Mouse (Mus musculus) heart, embryonic 16.5 days (tissue): Measurements from ENCODE around the gene Dnah7a. TPM values are rescaled to one million over a fixed set of nuclear protein-coding genes. Genes with fewer than 3 reads are reported as not detected.
"Not testable (repeated sequence)": the region's sequence is repeated elsewhere in the genome, so short reads cannot be mapped to it uniquely, and the experiment has no call there.

Source experiments
- ATAC-seq: fragments of 200-750 bp; cut with Nextera tagmentation; replicated peaks from 2 replicates; pipeline ENCODE4 v1.8.0; 2017; ENCODE audit warnings: moderate number of reproducible peaks; ENCODE audit not compliant: insufficient read depth, low FRiP score; ENCODE audit errors: extremely low read depth
- H3K27ac ChIP-seq: fragments of 300-500 bp; sonication (generic); 2 replicates; pipeline ENCODE4 v1.5.1; 2014; ENCODE audit warnings: mild to moderate bottlenecking, low read length, control low read depth, moderate library complexity
- H3K27me3 ChIP-seq: fragments of 300-500 bp; sonication (generic); 2 replicates; pipeline ENCODE4 v1.6.1; 2014; ENCODE audit warnings: low read length, mixed read lengths; ENCODE audit not compliant: control insufficient read depth, insufficient read depth
- H3K36me3 ChIP-seq: fragments of 300-500 bp; sonication (generic); 2 replicates; pipeline ENCODE4 v1.6.1; 2014; ENCODE audit not compliant: control insufficient read depth, insufficient read depth
- H3K4me1 ChIP-seq: fragments of 300-500 bp; sonication (generic); 2 replicates; pipeline ENCODE4 v1.6.1; 2014; ENCODE audit warnings: low read length, mixed read lengths; ENCODE audit not compliant: control insufficient read depth, insufficient read depth
- H3K4me2 ChIP-seq: fragments of 300-500 bp; sonication (generic); 2 replicates; pipeline ENCODE4 v1.6.1; 2014; ENCODE audit warnings: low read depth, mild to moderate bottlenecking, control low read depth, low read length
- H3K4me3 ChIP-seq: fragments of 300-500 bp; sonication (generic); 2 replicates; pipeline ENCODE4 v1.5.1; 2014; ENCODE audit warnings: mild to moderate bottlenecking, control low read depth, low read length
- H3K9ac ChIP-seq: fragments of 300-500 bp; sonication (generic); 2 replicates; pipeline ENCODE4 v1.6.1; 2014; ENCODE audit warnings: low read length, control low read depth
- H3K9me3 ChIP-seq: fragments of 300-500 bp; sonication (generic); replicated peaks from 2 replicates; pipeline ENCODE4 v1.6.1; 2016; ENCODE audit warnings: low read length; ENCODE audit not compliant: control insufficient read depth
- WGBS: fragments of 180-500 bp; shearing (Covaris S2); extraction: QIAGEN DNeasy Blood & Tissue Kit; methylation state at CpG from one replicate; pipeline ENCODE4 v1.1.7; 2014; 5-methylcytosine and 5-hydroxymethylcytosine counted together
- polyA plus RNA-seq: library from polyadenylated mRNA; unstranded; fragments of >200 nt; fragmentation: Nextera tagmentation; extraction: Ambion mirVana; gene quantifications from 2 replicates; pipeline ENCODE4 v1.2.1, GENCODE M21; 2015

Gene Dnah7a
- 0.25 and 0.26 TPM in 2 replicates for polyA plus RNA-seq

DNA sequence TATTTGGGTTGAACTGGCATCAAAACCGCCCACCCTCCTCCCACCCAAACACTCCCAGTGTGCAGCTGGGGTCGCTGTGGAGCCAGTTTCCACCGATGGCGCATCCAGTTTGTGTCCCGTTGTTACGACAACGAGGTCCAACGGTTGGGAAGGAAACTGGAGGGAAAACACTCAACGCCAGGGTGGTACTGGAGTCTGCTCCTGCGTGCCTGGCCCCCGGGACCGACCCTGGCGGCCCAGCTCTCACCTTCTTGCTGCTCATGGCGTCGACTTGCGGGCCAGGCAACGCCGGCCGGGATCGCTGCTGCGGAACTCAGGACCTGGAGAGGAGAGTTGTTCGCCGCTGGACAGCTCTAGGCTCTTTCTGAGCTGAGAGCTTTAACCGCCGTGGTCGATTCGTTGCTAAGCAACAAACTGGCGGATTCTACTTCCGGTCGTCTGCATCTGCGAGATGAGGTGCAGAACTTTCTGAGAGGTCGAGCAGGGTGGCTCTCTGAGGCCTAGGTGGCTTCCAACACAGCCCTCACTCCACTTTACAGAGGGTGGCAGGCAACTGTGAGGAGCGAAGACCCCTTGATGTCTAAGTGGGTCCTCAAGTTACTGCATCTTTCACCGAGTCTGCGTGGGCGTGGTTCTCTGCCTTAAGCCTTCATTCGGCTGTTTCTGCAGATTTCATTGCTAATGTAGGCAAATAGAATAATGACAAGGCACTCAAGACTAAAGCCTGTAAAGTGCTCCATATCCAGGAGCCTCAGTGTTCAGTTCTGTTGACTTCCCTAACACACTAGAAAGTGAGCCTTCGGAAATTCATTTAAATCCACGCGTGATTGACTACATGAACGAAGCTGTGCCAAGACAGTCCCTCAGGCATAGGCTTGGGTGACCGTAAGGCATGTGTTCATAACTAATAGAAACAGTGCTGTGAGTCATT, at the start of gene Dnah7a:
Gene Dnah7a, minus strand, starts transcription at position 354 of the 931 bp plus-strand sequence.
- Histone ChIP-seq H3K27ac (no peak within 1 kb of the TSS), H3K4me3 (peak within 1 kb of the TSS; percentile 61), H3K9ac (peak within 1 kb of the TSS; percentile 54; the same call in 1 of the 2 replicates), H3K4me2 (peak within 1 kb of the TSS; percentile 96), H3K27me3 (no peaks in the 10 kb centered on the region), H3K4me1 (peaks cover 6% of the 10 kb centered on the region), H3K36me3 (no peaks in the 10 kb centered on the region), H3K9me3 (no peaks in the 10 kb centered on the region)
- 14% methylated on average over 42 of the region's 42 CpGs for WGBS
- peak; percentile 32; the same call in 1 of the 2 replicates for ATAC-seq

DNA sequence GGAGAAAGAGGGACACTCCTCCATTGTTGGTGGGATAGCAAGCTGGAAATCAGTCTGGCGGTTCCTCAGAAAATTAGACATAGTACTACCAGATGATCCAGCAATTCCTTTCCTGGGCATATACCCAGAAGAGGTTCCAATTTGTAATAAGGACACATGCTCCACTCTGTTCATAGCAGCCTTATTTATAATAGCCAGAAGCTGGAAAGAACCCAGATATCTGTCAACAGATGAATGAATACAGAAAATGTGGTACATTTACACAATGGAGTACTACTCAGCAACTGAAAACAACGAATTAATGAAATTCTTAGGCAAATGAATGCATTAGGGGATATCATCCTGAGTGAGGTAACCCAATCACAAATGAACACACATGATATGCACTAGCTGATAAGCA, 46.9 kb upstream of the Dnah7a start:
- H3K27me3 ChIP-seq, H3K36me3 ChIP-seq, H3K4me1 ChIP-seq, H3K9ac ChIP-seq, H3K27ac ChIP-seq, ATAC-seq, H3K4me3 ChIP-seq, H3K9me3 ChIP-seq, H3K4me2 ChIP-seq: not testable (repeated sequence)
- WGBS: 89% methylated on average over 2 of the region's 2 CpGs

- ATAC-seq: no peak
- H3K36me3 ChIP-seq: no peaks in the 10 kb centered on the region
- no peak overlapping the region for H3K4me3 ChIP-seq
- 56% methylated on average over 1 of the region's 1 CpGs for WGBS
- H3K9me3 ChIP-seq: no peaks in the 10 kb centered on the region
- H3K4me1 ChIP-seq: no peaks in the 10 kb centered on the region
- no peak overlapping the region for H3K4me2 ChIP-seq
- no peaks in the 10 kb centered on the region for H3K27me3 ChIP-seq
- H3K27ac ChIP-seq: no peak overlapping the region
- no peak overlapping the region for H3K9ac ChIP-seq
Observed at GRCm38 (mm10) chr1:53751144-53751543, 44.6 kb upstream of the Dnah7a start.

GRCm38 (mm10) chr1:53750697-53751096, 44.1 kb upstream of the Dnah7a start:
- H3K4me1 ChIP-seq, H3K4me2 ChIP-seq, H3K27me3 ChIP-seq, H3K9me3 ChIP-seq, H3K9ac ChIP-seq, H3K4me3 ChIP-seq, ATAC-seq, H3K36me3 ChIP-seq, H3K27ac ChIP-seq: not testable (repeated sequence)
- WGBS: 84% methylated on average over 7 of the region's 7 CpGs

GRCm38 (mm10) chr1:53749881-53750385, 43.3 kb upstream of the Dnah7a start:
- not testable (repeated sequence) for H3K4me1 ChIP-seq, H3K27ac ChIP-seq, H3K4me2 ChIP-seq, ATAC-seq, H3K4me3 ChIP-seq, H3K9ac ChIP-seq, H3K27me3 ChIP-seq, H3K36me3 ChIP-seq, H3K9me3 ChIP-seq
- 90% methylated on average over 1 of the region's 1 CpGs for WGBS

DNA sequence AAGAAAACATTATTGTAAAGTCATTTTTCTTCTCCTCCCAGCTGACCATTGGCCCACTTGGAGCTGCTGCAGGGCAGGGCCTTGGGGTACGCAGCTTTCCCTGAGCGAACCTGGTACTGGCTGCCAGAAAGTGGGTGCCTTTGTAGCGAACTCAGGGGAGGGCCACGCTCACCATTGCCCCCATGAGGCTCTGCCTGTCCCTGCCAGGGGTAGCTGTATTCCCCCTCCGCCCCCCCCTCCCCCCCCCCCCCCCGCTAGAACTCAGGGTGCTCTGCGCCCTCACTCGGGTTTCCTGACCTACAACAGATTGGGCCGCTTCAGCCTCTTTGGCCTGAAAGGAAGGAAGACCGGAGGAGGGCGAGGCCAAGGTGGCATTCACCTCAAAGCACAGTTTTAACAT, 42.0 kb upstream of the Dnah7a start:
- Histone ChIP-seq H3K9ac (no peak overlapping the region), H3K4me1 (no peaks in the 10 kb centered on the region), H3K9me3 (no peaks in the 10 kb centered on the region), H3K36me3 (no peaks in the 10 kb centered on the region), H3K27me3 (no peaks in the 10 kb centered on the region), H3K4me3 (no peak overlapping the region), H3K27ac (no peak overlapping the region), H3K4me2 (no peak overlapping the region)
- WGBS: 46% methylated on average over 9 of the region's 11 CpGs
- ATAC-seq: no peak

DNA sequence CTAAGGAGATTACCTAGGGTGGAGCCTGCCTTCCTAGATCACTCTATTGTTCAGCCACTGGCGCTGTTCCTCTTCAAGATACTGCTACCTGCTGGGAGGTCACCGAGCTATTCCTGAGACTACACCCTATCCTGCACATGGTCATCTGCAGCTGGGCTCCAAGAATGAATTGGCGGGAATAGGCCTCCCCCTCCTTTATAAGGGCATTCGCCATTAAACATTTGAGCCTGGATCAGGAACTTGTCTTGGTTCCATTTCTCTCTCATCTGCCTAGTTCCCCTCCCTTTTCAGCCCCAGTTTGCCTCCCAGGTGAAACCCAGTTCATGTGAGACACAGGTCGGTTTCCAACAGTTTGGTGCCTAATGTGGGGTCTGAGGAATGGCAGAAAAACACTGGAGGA, 39.4 kb upstream of the Dnah7a start:
- H3K4me3 ChIP-seq: no peak overlapping the region
- no peaks in the 10 kb centered on the region for H3K4me1 ChIP-seq
- no peak overlapping the region for H3K27ac ChIP-seq
- ATAC-seq: no peak
- no peak overlapping the region for H3K9ac ChIP-seq
- WGBS: 74% methylated on average over 5 of the region's 5 CpGs
- no peaks in the 10 kb centered on the region for H3K36me3 ChIP-seq
- H3K27me3 ChIP-seq: no peaks in the 10 kb centered on the region
- no peak overlapping the region for H3K4me2 ChIP-seq
- no peaks in the 10 kb centered on the region for H3K9me3 ChIP-seq

DNA sequence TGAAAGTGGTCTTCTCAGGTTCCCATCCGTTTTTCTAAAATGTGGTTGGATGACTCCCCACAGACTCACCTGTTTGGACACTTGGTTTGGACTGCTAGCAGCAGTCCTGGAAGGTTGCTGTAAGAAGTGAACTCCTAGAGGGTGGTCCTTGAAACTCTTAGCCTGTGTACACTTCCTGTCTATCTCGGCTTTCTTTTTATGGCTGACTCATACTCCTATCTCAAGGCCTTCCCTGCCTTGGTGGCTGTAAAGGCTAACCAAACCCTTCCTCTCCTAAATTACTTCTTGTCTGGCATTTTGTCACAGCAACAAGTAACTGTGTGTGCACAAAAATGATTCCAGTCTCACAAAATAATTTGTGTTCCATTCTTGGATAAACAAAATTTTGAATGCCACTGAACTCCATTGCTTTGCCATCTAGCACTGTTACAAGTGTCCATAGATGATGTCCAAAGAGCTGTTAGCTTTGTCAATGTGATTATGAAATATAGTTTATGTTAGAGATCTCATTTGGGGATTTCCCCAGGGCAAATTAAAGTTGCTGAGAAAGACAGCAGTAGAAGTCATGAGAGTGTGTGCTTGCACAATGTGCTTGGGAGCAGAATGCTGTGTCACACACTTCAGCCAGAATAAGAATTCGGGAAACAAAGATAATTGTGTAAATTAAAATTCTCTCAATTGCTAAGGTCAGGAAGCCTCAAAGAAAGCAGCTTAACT, 35.3 kb upstream of the Dnah7a start:
- Histone ChIP-seq H3K9me3 (no peaks in the 10 kb centered on the region), H3K36me3 (no peaks in the 10 kb centered on the region), H3K27ac (no peak overlapping the region), H3K4me1 (no peaks in the 10 kb centered on the region), H3K4me2 (no peak overlapping the region), H3K4me3 (no peak overlapping the region), H3K9ac (no peak overlapping the region), H3K27me3 (no peaks in the 10 kb centered on the region)
- 71% methylated on average over 3 of the region's 3 CpGs for WGBS
- ATAC-seq: no peak
